Mouse (Mus musculus): Measurements from ENCODE around the gene Cdc42ep5. TPM values are rescaled to one million over a fixed set of nuclear protein-coding genes. Genes with fewer than 3 reads are reported as not detected.
A peak's percentile ranks its signal among the peaks of the same experiment; 100 is the strongest.
"Not testable (repeated sequence)": the region's sequence is repeated elsewhere in the genome, so short reads cannot be mapped to it uniquely, and the experiment has no call there.

The Cdc42ep5 gene
- polyA plus RNA-seq, 1 experiment from 2014 or later: 4.7 TPM

- H3K4me1 ChIP-seq (ENCODE audit: control insufficient read depth, insufficient read depth, low read length): peaks cover 8% of the 10 kb centered on the region; the same call in 1 of the 2 replicates
- H3K27ac ChIP-seq (ENCODE audit: low read length): no peak overlapping the region
- H3K4me3 ChIP-seq (ENCODE audit: low read depth, low read length): peak overlapping the region; percentile 28
- 0 out of 2 replicates have a peak, but pooled peaks cover 3% of the 10 kb centered on the region for H3K27me3 ChIP-seq (ENCODE audit: control insufficient read depth, insufficient read depth, low read depth, low read length)
- WGBS: 6% methylated on average over 11 of the region's 11 CpGs
- H3K4me2 ChIP-seq (ENCODE audit: low read length): peak overlapping the region; percentile 51
- no peaks in the 10 kb centered on the region for H3K36me3 ChIP-seq (ENCODE audit: control insufficient read depth, insufficient read depth, low read length)
- 0 out of 2 replicates have a peak, but pooled peaks have one; percentile 25 for ATAC-seq
- no peak overlapping the region for H3K9ac ChIP-seq (ENCODE audit: low read depth, low read length)
- no peaks in the 10 kb centered on the region for H3K9me3 ChIP-seq (replicated peaks; ENCODE audit: control insufficient read depth, low read length, poor library complexity, severe bottlenecking)
These were observed 1.0 kb downstream of the Cdc42ep5 start for GRCm38 (mm10) chr7:4163571-4164072.

GRCm38 (mm10) chr7:4161596-4161995, 3.1 kb downstream of the Cdc42ep5 start:
- H3K27me3 ChIP-seq (ENCODE audit: control insufficient read depth, insufficient read depth, low read depth, low read length); H3K9me3 ChIP-seq (replicated peaks; ENCODE audit: control insufficient read depth, low read length, poor library complexity, severe bottlenecking); H3K4me3 ChIP-seq (ENCODE audit: low read depth, low read length); H3K36me3 ChIP-seq (ENCODE audit: control insufficient read depth, insufficient read depth, low read length); H3K4me1 ChIP-seq (ENCODE audit: control insufficient read depth, insufficient read depth, low read length); H3K9ac ChIP-seq (ENCODE audit: low read depth, low read length); H3K4me2 ChIP-seq (ENCODE audit: low read length); H3K27ac ChIP-seq (ENCODE audit: low read length); ATAC-seq: not testable (repeated sequence)
- 97% methylated on average over 4 of the region's 4 CpGs for WGBS

GRCm38 (mm10) chr7:4154976-4155375, 9.7 kb downstream of the Cdc42ep5 start:
- Histone ChIP-seq H3K36me3 (ENCODE audit: control insufficient read depth, insufficient read depth, low read length) (no peaks in the 10 kb centered on the region), H3K27ac (ENCODE audit: low read length) (no peak overlapping the region), H3K4me2 (ENCODE audit: low read length) (no peak overlapping the region), H3K9me3 (replicated peaks; ENCODE audit: control insufficient read depth, low read length, poor library complexity, severe bottlenecking) (no peaks in the 10 kb centered on the region), H3K27me3 (ENCODE audit: control insufficient read depth, insufficient read depth, low read depth, low read length) (peaks cover 10% of the 10 kb centered on the region), H3K9ac (ENCODE audit: low read depth, low read length) (no peak overlapping the region), H3K4me1 (ENCODE audit: control insufficient read depth, insufficient read depth, low read length) (peaks cover 14% of the 10 kb centered on the region), H3K4me3 (ENCODE audit: low read depth, low read length) (no peak overlapping the region)
- no peak for ATAC-seq
- WGBS: 34% methylated on average over 4 of the region's 4 CpGs

- H3K4me2 ChIP-seq (ENCODE audit: low read length): no peak overlapping the region
- H3K9me3 ChIP-seq (replicated peaks; ENCODE audit: control insufficient read depth, low read length, poor library complexity, severe bottlenecking): no peaks in the 10 kb centered on the region
- 77% methylated on average over 5 of the region's 5 CpGs for WGBS
- no peaks in the 10 kb centered on the region for H3K36me3 ChIP-seq (ENCODE audit: control insufficient read depth, insufficient read depth, low read length)
- H3K9ac ChIP-seq (ENCODE audit: low read depth, low read length): no peak overlapping the region
- no peak overlapping the region for H3K4me3 ChIP-seq (ENCODE audit: low read depth, low read length)
- peaks cover 16% of the 10 kb centered on the region for H3K4me1 ChIP-seq (ENCODE audit: control insufficient read depth, insufficient read depth, low read length)
- peaks cover 10% of the 10 kb centered on the region for H3K27me3 ChIP-seq (ENCODE audit: control insufficient read depth, insufficient read depth, low read depth, low read length)
- no peak for ATAC-seq
- H3K27ac ChIP-seq (ENCODE audit: low read length): no peak overlapping the region
These were observed 10.3 kb downstream of the Cdc42ep5 start for GRCm38 (mm10) chr7:4154356-4154755.

GRCm38 (mm10) chr7:4151241-4151640, 13.4 kb downstream of the Cdc42ep5 start:
- peak overlapping the region; percentile 54; the same call in 1 of the 2 replicates for H3K9ac ChIP-seq (ENCODE audit: low read depth, low read length)
- peak overlapping the region; percentile 82 for H3K4me3 ChIP-seq (ENCODE audit: low read depth, low read length)
- WGBS: 14% methylated on average over 22 of the region's 22 CpGs
- H3K27ac ChIP-seq (ENCODE audit: low read length): no peak overlapping the region
- H3K9me3 ChIP-seq (replicated peaks; ENCODE audit: control insufficient read depth, low read length, poor library complexity, severe bottlenecking): no peaks in the 10 kb centered on the region
- peaks cover 10% of the 10 kb centered on the region for H3K27me3 ChIP-seq (ENCODE audit: control insufficient read depth, insufficient read depth, low read depth, low read length)
- H3K36me3 ChIP-seq (ENCODE audit: control insufficient read depth, insufficient read depth, low read length): peaks cover 8% of the 10 kb centered on the region
- H3K4me2 ChIP-seq (ENCODE audit: low read length): peak overlapping the region; percentile 100
- H3K4me1 ChIP-seq (ENCODE audit: control insufficient read depth, insufficient read depth, low read length): peaks cover 25% of the 10 kb centered on the region
- ATAC-seq: 0 out of 2 replicates have a peak, but pooled peaks have one; percentile 5

GRCm38 (mm10) chr7:4150811-4151221, 13.8 kb downstream of the Cdc42ep5 start:
- Histone ChIP-seq H3K9ac (ENCODE audit: low read depth, low read length) (peak overlapping the region; percentile 57), H3K9me3 (replicated peaks; ENCODE audit: control insufficient read depth, low read length, poor library complexity, severe bottlenecking) (no peaks in the 10 kb centered on the region), H3K4me2 (ENCODE audit: low read length) (peak overlapping the region; percentile 100), H3K27ac (ENCODE audit: low read length) (no peak overlapping the region), H3K4me1 (ENCODE audit: control insufficient read depth, insufficient read depth, low read length) (peaks cover 25% of the 10 kb centered on the region), H3K27me3 (ENCODE audit: control insufficient read depth, insufficient read depth, low read depth, low read length) (peaks cover 10% of the 10 kb centered on the region), H3K36me3 (ENCODE audit: control insufficient read depth, insufficient read depth, low read length) (peaks cover 12% of the 10 kb centered on the region), H3K4me3 (ENCODE audit: low read depth, low read length) (peak overlapping the region; percentile 82)
- peak; percentile 13; the same call in 1 of the 2 replicates for ATAC-seq
- 3% methylated on average over 14 of the region's 14 CpGs for WGBS

GRCm38 (mm10) chr7:4150059-4150541, 14.6 kb downstream of the Cdc42ep5 start, which contains the start of gene Leng9:
Gene Leng9, minus strand, starts transcription at chr7:4150374.
- under 1% methylated on average over 14 of the region's 14 CpGs for WGBS
- H3K27me3 ChIP-seq (ENCODE audit: control insufficient read depth, insufficient read depth, low read depth, low read length): peaks cover 10% of the 10 kb centered on the region
- H3K9me3 ChIP-seq (replicated peaks; ENCODE audit: control insufficient read depth, low read length, poor library complexity, severe bottlenecking): no peaks in the 10 kb centered on the region
- H3K36me3 ChIP-seq (ENCODE audit: control insufficient read depth, insufficient read depth, low read length): peaks cover 19% of the 10 kb centered on the region
- H3K4me3 ChIP-seq (ENCODE audit: low read depth, low read length): peak within 1 kb of the TSS; percentile 82
- peak within 1 kb of the TSS; percentile 93 for H3K9ac ChIP-seq (ENCODE audit: low read depth, low read length)
- peaks cover 25% of the 10 kb centered on the region for H3K4me1 ChIP-seq (ENCODE audit: control insufficient read depth, insufficient read depth, low read length)
- ATAC-seq: peak; percentile 40
- peak within 1 kb of the TSS; percentile 92 for H3K27ac ChIP-seq (ENCODE audit: low read length)
- H3K4me2 ChIP-seq (ENCODE audit: low read length): peak within 1 kb of the TSS; percentile 100

GRCm38 (mm10) chr7:4149209-4150054, 15.2 kb downstream of the Cdc42ep5 start:
- Histone ChIP-seq H3K4me3 (ENCODE audit: low read depth, low read length) (peak overlapping the region; percentile 82), H3K27ac (ENCODE audit: low read length) (peak overlapping the region; percentile 92), H3K27me3 (ENCODE audit: control insufficient read depth, insufficient read depth, low read depth, low read length) (peaks cover 10% of the 10 kb centered on the region), H3K9ac (ENCODE audit: low read depth, low read length) (peak overlapping the region; percentile 93), H3K4me1 (ENCODE audit: control insufficient read depth, insufficient read depth, low read length) (peaks cover 25% of the 10 kb centered on the region), H3K4me2 (ENCODE audit: low read length) (peak overlapping the region; percentile 100), H3K9me3 (replicated peaks; ENCODE audit: control insufficient read depth, low read length, poor library complexity, severe bottlenecking) (no peaks in the 10 kb centered on the region), H3K36me3 (ENCODE audit: control insufficient read depth, insufficient read depth, low read length) (peaks cover 26% of the 10 kb centered on the region)
- peak; percentile 76 for ATAC-seq
- under 1% methylated on average over 64 of the region's 64 CpGs for WGBS

Data from midbrain, embryonic 16.5 days (tissue).